Mouse (Mus musculus): ENCODE measurements around the gene Cd164l2. TPM values are rescaled to one million over a fixed set of nuclear protein-coding genes. Genes with fewer than 3 reads are reported as not detected.
A peak's percentile ranks its signal among the peaks of the same experiment; 100 is the strongest.

The Cd164l2 gene
- polyA plus RNA-seq, 1 experiment from 2014 or later = 0.23 TPM

DNA sequence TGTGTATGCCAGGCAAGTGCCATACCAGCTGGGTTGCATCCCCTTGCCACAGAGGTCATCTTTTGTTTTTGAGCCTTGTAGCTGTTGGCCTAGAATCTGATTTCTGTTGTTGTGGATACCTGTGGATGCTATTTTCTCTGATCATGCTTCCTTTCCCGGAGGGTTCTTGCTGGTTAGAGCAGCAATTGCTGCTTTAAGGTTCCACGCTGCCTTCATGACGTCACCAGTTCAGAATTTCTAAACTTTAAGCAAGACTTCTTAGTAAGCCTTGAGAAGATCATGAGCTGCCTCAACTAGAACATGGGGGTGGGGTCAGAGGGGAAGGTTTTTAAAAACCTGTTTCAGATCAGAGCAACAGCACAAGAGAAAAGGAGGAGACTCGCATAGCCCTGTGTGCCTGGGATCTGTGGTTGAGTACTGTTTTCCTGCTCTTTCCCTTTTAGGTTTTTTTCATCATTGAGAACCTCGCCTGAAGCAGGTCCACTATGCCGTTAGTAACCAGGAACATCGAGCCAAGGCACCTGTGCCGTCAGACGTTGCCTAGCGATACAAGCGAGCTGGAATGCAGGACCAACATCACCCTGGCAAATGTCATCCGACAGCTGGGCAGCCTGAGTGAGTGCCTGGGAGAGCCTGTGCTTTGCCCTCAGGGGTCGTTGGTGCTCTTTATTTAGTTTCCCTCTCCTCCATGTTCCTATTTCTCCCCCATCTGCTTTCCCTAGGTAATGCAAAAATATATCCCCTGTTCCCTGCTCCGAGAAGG lies 35.8 kb upstream of the Cd164l2 start:
- Histone ChIP-seq H3K27ac (ENCODE audit: low read depth, low read length) (peak overlapping the region; percentile 30; the same call in 1 of the 2 replicates), H3K9ac (ENCODE audit: low read length) (peak overlapping the region; percentile 12; the same call in 1 of the 2 replicates), H3K4me2 (no peak overlapping the region), H3K9me3 (ENCODE audit: control insufficient read depth, low read length) (no peaks in the 10 kb centered on the region), H3K27me3 (ENCODE audit: control insufficient read depth, insufficient read depth, low read length) (no peaks in the 10 kb centered on the region), H3K4me1 (ENCODE audit: control insufficient read depth, insufficient read depth, low read length) (peaks cover 10% of the 10 kb centered on the region), H3K36me3 (ENCODE audit: control insufficient read depth, insufficient read depth, low read length) (no peaks in the 10 kb centered on the region), H3K4me3 (ENCODE audit: low read depth, low read length) (no peak overlapping the region)
- DNase-seq (ENCODE audit: low spot score, missing footprints) = no peak
- ATAC-seq (ENCODE audit: low FRiP score) = no peak
- 71% methylated on average over 14 of the region's 14 CpGs for WGBS

DNA sequence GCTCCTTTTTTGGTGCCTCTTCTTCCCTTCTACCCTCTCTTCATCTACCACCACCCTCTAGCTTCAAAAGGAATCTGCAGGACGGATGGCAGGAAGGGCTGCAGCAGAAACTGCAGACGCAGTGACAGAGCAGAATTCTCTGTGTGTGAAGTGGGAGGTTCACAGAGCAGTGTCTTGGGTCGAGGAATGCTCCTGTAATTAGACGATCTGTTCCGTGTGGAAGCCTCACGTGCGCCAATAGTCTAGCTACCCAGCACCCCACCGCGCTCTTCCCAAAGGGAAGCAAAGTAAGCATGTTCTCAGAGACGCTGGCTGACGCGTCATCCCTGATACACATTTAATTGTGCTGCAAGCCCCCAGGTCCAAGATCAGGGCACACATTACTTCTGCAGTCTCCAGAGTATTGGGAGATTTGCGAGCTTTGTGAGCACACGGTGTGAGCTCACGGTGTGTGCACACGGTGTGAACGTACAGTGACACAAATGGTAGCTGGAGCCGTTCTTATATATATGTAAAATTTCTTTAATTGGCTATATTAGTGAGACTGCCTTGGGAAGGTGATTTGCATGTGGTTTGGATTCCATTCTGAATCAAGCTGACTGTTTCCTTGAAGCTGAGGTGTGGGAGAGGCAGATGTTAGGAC lies 35.0 kb upstream of the Cd164l2 start:
- 85% methylated on average over 18 of the region's 18 CpGs for WGBS
- ATAC-seq (ENCODE audit: low FRiP score) = no peak
- H3K27me3 ChIP-seq (ENCODE audit: control insufficient read depth, insufficient read depth, low read length) = no peaks in the 10 kb centered on the region
- no peaks in the 10 kb centered on the region for H3K36me3 ChIP-seq (ENCODE audit: control insufficient read depth, insufficient read depth, low read length)
- no peak for DNase-seq (ENCODE audit: low spot score, missing footprints)
- H3K4me1 ChIP-seq (ENCODE audit: control insufficient read depth, insufficient read depth, low read length) = peaks cover 10% of the 10 kb centered on the region
- no peak overlapping the region for H3K4me3 ChIP-seq (ENCODE audit: low read depth, low read length)
- no peaks in the 10 kb centered on the region for H3K9me3 ChIP-seq (ENCODE audit: control insufficient read depth, low read length)
- H3K27ac ChIP-seq (ENCODE audit: low read depth, low read length) = peak overlapping the region; percentile 30; the same call in 1 of the 2 replicates
- no peak overlapping the region for H3K4me2 ChIP-seq
- H3K9ac ChIP-seq (ENCODE audit: low read length) = peak overlapping the region; percentile 12; the same call in 1 of the 2 replicates

DNA sequence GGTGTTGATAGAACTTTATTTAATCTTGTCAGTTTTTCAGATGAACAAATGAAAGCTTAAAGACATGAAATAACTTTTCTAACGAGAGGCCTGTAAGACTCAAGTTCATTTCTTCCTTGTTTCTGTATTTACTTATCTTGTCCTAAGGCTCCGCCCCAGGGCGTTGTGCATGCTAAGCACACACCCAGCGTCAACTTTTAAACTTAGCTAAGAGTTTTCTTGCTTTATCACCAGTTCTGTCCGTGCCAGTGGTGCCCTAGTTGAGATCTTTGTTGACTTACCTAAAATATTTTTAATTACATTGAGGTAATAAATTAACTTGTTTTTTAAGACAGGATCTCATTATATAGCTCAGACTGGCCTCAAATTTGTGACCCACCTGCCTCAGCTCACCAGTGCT lies 33.6 kb upstream of the Cd164l2 start:
- Histone ChIP-seq H3K4me2 (no peak overlapping the region), H3K4me3 (ENCODE audit: low read depth, low read length) (no peak overlapping the region), H3K27me3 (ENCODE audit: control insufficient read depth, insufficient read depth, low read length) (no peaks in the 10 kb centered on the region), H3K36me3 (ENCODE audit: control insufficient read depth, insufficient read depth, low read length) (0 out of 2 replicates have a peak, but pooled peaks cover 2% of the 10 kb centered on the region), H3K4me1 (ENCODE audit: control insufficient read depth, insufficient read depth, low read length) (peaks cover 10% of the 10 kb centered on the region), H3K27ac (ENCODE audit: low read depth, low read length) (no peak overlapping the region), H3K9ac (ENCODE audit: low read length) (no peak overlapping the region), H3K9me3 (ENCODE audit: control insufficient read depth, low read length) (no peaks in the 10 kb centered on the region)
- WGBS = 88% methylated on average over 5 of the region's 5 CpGs
- no peak for ATAC-seq (ENCODE audit: low FRiP score)
- no peak for DNase-seq (ENCODE audit: low spot score, missing footprints)

DNA sequence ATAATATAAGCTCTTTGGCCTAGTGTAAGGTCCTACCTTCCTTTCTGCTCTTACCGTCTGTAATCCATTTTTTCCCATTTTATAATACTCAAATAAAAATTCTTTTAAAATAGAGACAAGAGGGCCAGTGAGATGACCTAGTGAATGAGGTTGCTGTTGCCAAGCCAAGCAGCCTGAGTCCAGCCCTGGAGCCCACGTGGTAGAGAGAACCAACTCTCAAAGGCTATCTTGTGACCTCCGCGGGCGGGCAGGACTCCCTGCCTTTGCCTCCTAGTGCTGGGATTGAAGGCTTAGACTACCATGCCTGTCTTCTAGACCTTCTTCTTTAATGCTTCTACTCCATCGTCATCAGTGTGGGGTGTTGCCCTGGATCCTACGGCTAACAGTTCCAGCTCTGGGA lies 32.7 kb upstream of the Cd164l2 start:
- WGBS = 94% methylated on average over 7 of the region's 7 CpGs
- peaks cover 12% of the 10 kb centered on the region for H3K4me1 ChIP-seq (ENCODE audit: control insufficient read depth, insufficient read depth, low read length)
- H3K36me3 ChIP-seq (ENCODE audit: control insufficient read depth, insufficient read depth, low read length) = 0 out of 2 replicates have a peak, but pooled peaks cover 2% of the 10 kb centered on the region
- H3K4me3 ChIP-seq (ENCODE audit: low read depth, low read length) = no peak overlapping the region
- no peak overlapping the region for H3K4me2 ChIP-seq
- no peaks in the 10 kb centered on the region for H3K9me3 ChIP-seq (ENCODE audit: control insufficient read depth, low read length)
- no peak overlapping the region for H3K9ac ChIP-seq (ENCODE audit: low read length)
- ATAC-seq (ENCODE audit: low FRiP score) (no peak), DNase-seq (ENCODE audit: low spot score, missing footprints) (no peak)
- H3K27ac ChIP-seq (ENCODE audit: low read depth, low read length) = no peak overlapping the region
- no peaks in the 10 kb centered on the region for H3K27me3 ChIP-seq (ENCODE audit: control insufficient read depth, insufficient read depth, low read length)

DNA sequence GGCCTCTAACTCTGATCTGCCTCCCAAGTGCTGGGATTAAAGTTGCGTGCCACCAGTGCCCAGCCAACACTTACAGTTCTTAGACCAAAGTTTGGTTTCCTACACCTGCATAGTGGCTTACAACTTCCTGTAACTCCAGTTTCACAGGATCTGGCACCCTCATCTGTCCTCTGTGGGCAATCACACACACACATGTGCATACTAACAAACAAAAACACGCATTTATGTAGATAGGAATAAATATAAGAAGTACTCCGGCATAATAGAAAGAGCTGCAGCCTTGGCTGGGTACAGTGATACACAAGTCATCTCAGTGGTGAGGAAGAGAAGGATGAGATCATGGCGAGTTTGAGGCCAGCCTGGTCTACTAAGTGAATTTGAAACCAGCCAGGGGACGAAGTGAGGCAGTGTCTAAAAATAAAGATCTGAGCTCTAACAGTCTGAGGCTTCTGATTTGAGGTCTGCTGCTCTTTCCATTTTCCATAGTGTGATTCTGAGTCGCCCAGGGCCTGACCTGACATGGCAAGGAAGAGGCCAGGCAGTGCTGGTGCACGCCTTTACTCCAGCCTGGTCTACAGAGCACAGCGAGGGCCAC lies 29.4 kb upstream of the Cd164l2 start:
- 95% methylated on average over 8 of the region's 8 CpGs for WGBS
- no peaks in the 10 kb centered on the region for H3K9me3 ChIP-seq (ENCODE audit: control insufficient read depth, low read length)
- DNase-seq (ENCODE audit: low spot score, missing footprints) = no peak
- H3K4me3 ChIP-seq (ENCODE audit: low read depth, low read length) = no peak overlapping the region
- H3K9ac ChIP-seq (ENCODE audit: low read length) = no peak overlapping the region
- peaks cover 7% of the 10 kb centered on the region; the same call in 1 of the 2 replicates for H3K36me3 ChIP-seq (ENCODE audit: control insufficient read depth, insufficient read depth, low read length)
- no peak overlapping the region for H3K27ac ChIP-seq (ENCODE audit: low read depth, low read length)
- no peak for ATAC-seq (ENCODE audit: low FRiP score)
- H3K4me1 ChIP-seq (ENCODE audit: control insufficient read depth, insufficient read depth, low read length) = peaks cover 4% of the 10 kb centered on the region
- no peaks in the 10 kb centered on the region for H3K27me3 ChIP-seq (ENCODE audit: control insufficient read depth, insufficient read depth, low read length)
- H3K4me2 ChIP-seq = no peak overlapping the region

DNA sequence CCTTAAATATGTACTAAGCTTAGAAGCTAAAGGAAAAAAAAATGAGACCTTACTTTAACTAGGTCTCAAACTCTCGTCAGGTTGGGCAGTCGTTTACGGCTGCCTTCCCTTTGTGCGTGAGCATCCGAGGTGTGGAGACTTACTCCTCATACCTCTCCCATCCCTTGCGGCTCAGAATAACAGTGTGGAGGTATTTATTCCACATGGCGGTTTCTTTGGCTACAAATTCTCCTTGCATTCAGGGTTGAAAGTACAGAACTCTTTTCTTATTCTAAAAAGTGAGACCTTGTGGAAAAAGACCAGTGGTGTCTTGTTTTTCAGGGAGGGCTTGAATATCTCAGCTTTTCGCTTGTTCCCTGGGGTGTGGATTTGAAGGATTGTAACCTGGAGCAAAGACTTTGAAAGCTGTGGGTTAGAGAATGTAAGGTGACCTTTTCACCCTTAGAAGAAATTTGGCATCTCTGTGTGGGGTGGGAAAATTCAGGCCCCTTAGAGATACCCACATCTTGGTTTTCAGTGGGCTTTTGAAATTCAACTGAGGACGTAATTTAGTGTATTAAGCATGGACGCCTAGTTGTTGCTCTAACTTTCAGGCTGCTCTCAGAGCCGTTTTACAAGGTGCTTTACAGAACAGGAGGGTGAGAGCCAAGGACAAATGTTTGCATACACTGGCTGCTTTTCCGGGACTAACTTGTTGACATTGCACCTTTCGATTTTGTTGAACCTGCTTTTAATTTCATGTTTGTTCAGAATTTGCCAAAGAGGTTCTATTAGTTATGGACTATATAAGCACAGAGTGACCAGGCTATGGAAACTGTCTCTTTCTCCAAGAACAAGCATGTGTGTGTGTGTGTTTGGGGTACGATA lies 27.7 kb upstream of the Cd164l2 start:
- Histone ChIP-seq H3K27me3 (ENCODE audit: control insufficient read depth, insufficient read depth, low read length) (no peaks in the 10 kb centered on the region), H3K9ac (ENCODE audit: low read length) (no peak overlapping the region), H3K36me3 (ENCODE audit: control insufficient read depth, insufficient read depth, low read length) (peaks cover 7% of the 10 kb centered on the region; the same call in 1 of the 2 replicates), H3K27ac (ENCODE audit: low read depth, low read length) (no peak overlapping the region), H3K4me3 (ENCODE audit: low read depth, low read length) (no peak overlapping the region), H3K4me2 (no peak overlapping the region), H3K4me1 (ENCODE audit: control insufficient read depth, insufficient read depth, low read length) (peaks cover 4% of the 10 kb centered on the region), H3K9me3 (ENCODE audit: control insufficient read depth, low read length) (no peaks in the 10 kb centered on the region)
- no peak for DNase-seq (ENCODE audit: low spot score, missing footprints)
- WGBS = 68% methylated on average over 14 of the region's 14 CpGs
- ATAC-seq (ENCODE audit: low FRiP score) = no peak

DNA sequence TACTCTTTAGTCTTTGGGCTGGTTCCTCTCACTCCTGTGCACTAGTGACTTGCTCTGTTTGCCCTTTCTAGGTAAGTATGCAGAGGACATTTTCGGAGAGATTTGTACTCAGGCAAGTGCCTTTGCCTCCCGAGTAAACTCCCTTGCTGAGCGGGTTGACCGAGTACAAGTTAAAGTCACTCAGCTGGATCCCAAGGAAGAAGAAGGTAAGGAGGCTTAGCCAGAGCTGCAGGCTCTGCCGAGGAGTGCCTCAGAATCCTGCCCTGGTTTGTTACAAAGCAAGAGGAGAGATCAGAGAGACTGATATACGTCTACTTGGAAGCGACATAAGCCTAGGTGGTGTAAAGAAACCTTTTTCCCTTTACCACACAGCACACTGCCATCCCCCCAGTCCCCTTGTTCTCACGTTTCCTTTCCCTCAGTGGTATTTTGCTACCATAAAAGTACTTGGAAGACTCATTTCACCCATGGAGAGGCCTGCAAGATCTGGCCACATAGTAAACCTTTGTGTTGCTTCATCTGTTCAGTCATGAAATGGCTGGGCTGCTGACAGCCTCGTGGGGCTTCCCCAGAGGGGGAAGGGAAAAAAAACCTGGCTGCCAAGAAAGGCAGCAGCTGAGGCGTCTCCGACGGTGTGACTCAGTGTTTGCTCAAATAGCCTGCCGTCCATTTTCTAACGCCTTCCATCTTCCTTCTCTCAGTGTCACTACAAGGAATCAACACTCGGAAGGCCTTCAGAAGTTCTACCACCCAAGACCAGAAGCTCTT lies 26.8 kb upstream of the Cd164l2 start:
- Histone ChIP-seq H3K36me3 (ENCODE audit: control insufficient read depth, insufficient read depth, low read length) (peaks cover 7% of the 10 kb centered on the region; the same call in 1 of the 2 replicates), H3K9me3 (ENCODE audit: control insufficient read depth, low read length) (no peaks in the 10 kb centered on the region), H3K27me3 (ENCODE audit: control insufficient read depth, insufficient read depth, low read length) (no peaks in the 10 kb centered on the region), H3K4me1 (ENCODE audit: control insufficient read depth, insufficient read depth, low read length) (peaks cover 4% of the 10 kb centered on the region), H3K27ac (ENCODE audit: low read depth, low read length) (peak overlapping the region; percentile 40; the same call in 1 of the 2 replicates), H3K4me2 (no peak overlapping the region), H3K9ac (ENCODE audit: low read length) (no peak overlapping the region; the same call in 1 of the 2 replicates), H3K4me3 (ENCODE audit: low read depth, low read length) (no peak overlapping the region)
- no peak for DNase-seq (ENCODE audit: low spot score, missing footprints)
- 63% methylated on average over 15 of the region's 15 CpGs for WGBS
- no peak for ATAC-seq (ENCODE audit: low FRiP score)

DNA sequence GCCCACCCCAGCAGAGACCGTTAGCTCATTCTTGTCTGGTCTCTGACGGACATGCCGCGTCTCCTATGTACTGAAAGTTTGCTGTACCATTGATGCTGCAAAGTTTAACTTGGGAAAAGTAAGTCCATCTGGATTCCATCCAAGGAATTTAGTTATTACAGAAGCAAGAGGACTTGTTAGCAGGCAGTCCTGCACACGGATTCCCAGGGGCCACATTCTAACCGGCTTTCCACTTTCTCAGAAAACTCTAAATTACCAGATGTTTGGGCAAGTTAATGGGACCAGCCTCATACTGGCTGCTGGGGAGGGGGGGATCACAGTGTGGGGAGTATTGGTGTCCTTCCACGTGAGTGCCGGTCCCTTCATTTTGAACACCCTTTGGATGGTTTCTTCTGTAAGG lies 26.0 kb upstream of the Cd164l2 start:
- Histone ChIP-seq H3K9ac (ENCODE audit: low read length) (no peak overlapping the region), H3K9me3 (ENCODE audit: control insufficient read depth, low read length) (no peaks in the 10 kb centered on the region), H3K27ac (ENCODE audit: low read depth, low read length) (no peak overlapping the region), H3K4me1 (ENCODE audit: control insufficient read depth, insufficient read depth, low read length) (peaks cover 4% of the 10 kb centered on the region), H3K4me3 (ENCODE audit: low read depth, low read length) (no peak overlapping the region), H3K4me2 (no peak overlapping the region), H3K36me3 (ENCODE audit: control insufficient read depth, insufficient read depth, low read length) (peaks cover 7% of the 10 kb centered on the region; the same call in 1 of the 2 replicates), H3K27me3 (ENCODE audit: control insufficient read depth, insufficient read depth, low read length) (no peaks in the 10 kb centered on the region)
- no peak for DNase-seq (ENCODE audit: low spot score, missing footprints)
- WGBS = 94% methylated on average over 8 of the region's 8 CpGs
- no peak for ATAC-seq (ENCODE audit: low FRiP score)

Data from midbrain, embryonic 11.5 days (tissue).